Mouse (Mus musculus) neural tube, embryonic 14.5 days (tissue): ENCODE measurements around the gene Fpr2. TPM values are rescaled to one million over a fixed set of nuclear protein-coding genes. Genes with fewer than 3 reads are reported as not detected.
"Not testable (repeated sequence)": the region's sequence is repeated elsewhere in the genome, so short reads cannot be mapped to it uniquely, and the experiment has no call there.

Experiments used
- ATAC-seq: fragments of 200-750 bp; cut with Nextera tagmentation; 2 replicates; pipeline ENCODE4 v1.8.0; 2017; ENCODE audit warnings: low read depth, mild to moderate bottlenecking, moderate TSS enrichment, moderate library complexity
- H3K27ac ChIP-seq: fragments of 300-500 bp; sonication (generic); 2 replicates; pipeline ENCODE4 v1.5.1; 2014; ENCODE audit warnings: low read depth, mild to moderate bottlenecking, control low read depth, low read length, moderate library complexity, mixed read lengths
- H3K27me3 ChIP-seq: fragments of 300-500 bp; sonication (generic); 2 replicates; pipeline ENCODE4 v1.6.1; 2014; ENCODE audit warnings: low read length; ENCODE audit not compliant: control insufficient read depth, insufficient read depth
- H3K36me3 ChIP-seq: fragments of 300-500 bp; sonication (generic); 2 replicates; pipeline ENCODE4 v1.6.1; 2014; ENCODE audit warnings: low read length, mixed read lengths; ENCODE audit not compliant: control insufficient read depth, insufficient read depth
- H3K4me1 ChIP-seq: fragments of 300-500 bp; sonication (generic); 2 replicates; pipeline ENCODE4 v1.6.1; 2014; ENCODE audit warnings: low read length; ENCODE audit not compliant: control insufficient read depth, insufficient read depth
- H3K4me2 ChIP-seq: fragments of 300-500 bp; sonication (generic); 2 replicates; pipeline ENCODE4 v1.6.1; 2014; ENCODE audit warnings: mild to moderate bottlenecking, low read depth, low read length, control low read depth
- H3K4me3 ChIP-seq: fragments of 300-500 bp; sonication (generic); 2 replicates; pipeline ENCODE4 v1.5.1; 2014; ENCODE audit warnings: low read depth, low read length, control low read depth, mixed read lengths
- H3K9ac ChIP-seq: fragments of 300-500 bp; sonication (generic); replicated peaks from 2 replicates; pipeline ENCODE4 v1.6.1; 2014; ENCODE audit warnings: low read depth, mild to moderate bottlenecking, control low read depth, low read length, mixed read lengths
- H3K9me3 ChIP-seq: fragments of 300-500 bp; sonication (generic); 2 replicates; pipeline ENCODE4 v1.6.1; 2016; ENCODE audit warnings: low read length; ENCODE audit not compliant: control insufficient read depth
- WGBS: fragments of 180-500 bp; shearing (Covaris S2); extraction: QIAGEN DNeasy Blood & Tissue Kit; methylation state at CpG from one replicate; pipeline ENCODE4 v1.1.7; 2014; 5-methylcytosine and 5-hydroxymethylcytosine counted together
- polyA plus RNA-seq: library from polyadenylated mRNA; unstranded; fragments of >200 nt; fragmentation: Nextera tagmentation; extraction: Ambion mirVana; gene quantifications from 2 replicates; pipeline ENCODE4 v1.2.1, GENCODE M21; 2014

The Fpr2 gene
- polyA plus RNA-seq, 1 experiment from 2014 or later, result not detected

DNA sequence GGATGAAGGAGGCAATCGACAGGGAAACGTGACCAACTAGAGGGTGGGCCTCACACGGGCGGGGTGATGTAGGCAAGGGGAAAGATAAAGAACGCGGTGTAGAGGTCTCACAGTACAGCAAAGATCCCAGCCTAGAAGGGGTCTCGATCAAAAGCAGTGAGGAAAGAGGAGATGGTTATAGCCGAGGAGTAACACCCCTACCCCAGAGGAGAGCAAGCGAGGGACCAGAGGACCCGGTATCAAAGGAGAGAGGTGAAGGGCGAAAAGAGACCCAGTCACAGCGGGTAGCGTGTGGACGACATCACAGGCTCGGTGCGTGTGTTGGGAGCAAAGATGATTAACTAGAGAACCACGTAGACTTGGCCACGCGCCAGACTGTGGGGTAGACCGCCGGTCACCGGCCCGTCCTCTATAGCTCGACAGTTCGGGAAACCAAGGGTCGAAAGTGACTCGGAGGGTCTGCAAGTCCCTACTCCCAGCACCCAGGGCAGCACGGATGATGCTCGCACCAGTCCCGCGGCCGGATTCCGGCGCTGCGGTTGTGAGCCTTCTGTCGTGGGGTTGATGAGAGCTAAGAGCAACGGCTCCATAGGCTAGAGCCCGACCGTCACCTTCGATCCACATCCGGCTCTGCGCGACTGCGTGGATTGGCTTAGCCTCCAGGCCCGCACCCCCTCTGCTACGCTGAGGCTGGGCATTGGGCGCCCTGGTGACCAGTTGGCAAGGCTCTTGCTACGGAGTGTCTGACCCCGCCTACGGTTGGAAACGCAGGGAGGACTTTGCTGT lies 22.2 kb downstream of the Fpr2 start:
- Histone ChIP-seq H3K27ac (peak overlapping the region; percentile 73), H3K36me3 (no peaks in the 10 kb centered on the region), H3K4me1 (no peaks in the 10 kb centered on the region), H3K9me3 (no peaks in the 10 kb centered on the region), H3K4me2 (peak overlapping the region; percentile 62), H3K4me3 (peak overlapping the region; percentile 44), H3K27me3 (no peaks in the 10 kb centered on the region), H3K9ac (peak overlapping the region; percentile 67)
- peak; percentile 100 for ATAC-seq
- WGBS, result 16% methylated on average over 51 of the region's 51 CpGs

DNA sequence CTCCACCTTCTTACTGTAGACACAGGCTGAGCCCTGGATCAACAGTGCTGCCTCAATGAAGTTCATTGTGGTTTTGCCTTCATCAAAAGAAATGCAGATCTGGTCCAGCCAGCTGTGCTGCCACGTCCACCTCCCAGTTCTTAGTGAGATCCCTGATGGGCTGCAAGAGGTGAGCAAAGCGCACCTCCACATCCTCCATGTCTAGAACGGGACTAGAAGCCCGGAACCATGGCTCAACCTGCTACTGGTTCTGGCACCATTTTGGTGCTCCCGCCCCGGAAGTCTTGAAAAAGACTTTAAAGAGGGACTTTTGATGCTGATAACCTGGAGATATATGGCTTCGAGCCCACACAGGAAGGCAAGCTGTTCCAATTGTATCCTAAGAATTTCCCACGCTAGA lies 25.0 kb downstream of the Fpr2 start:
- not testable (repeated sequence) for ATAC-seq, H3K4me2 ChIP-seq, H3K27ac ChIP-seq, H3K4me1 ChIP-seq, H3K4me3 ChIP-seq, H3K27me3 ChIP-seq, H3K9ac ChIP-seq, H3K36me3 ChIP-seq, H3K9me3 ChIP-seq
- WGBS, result 90% methylated on average over 8 of the region's 8 CpGs

DNA sequence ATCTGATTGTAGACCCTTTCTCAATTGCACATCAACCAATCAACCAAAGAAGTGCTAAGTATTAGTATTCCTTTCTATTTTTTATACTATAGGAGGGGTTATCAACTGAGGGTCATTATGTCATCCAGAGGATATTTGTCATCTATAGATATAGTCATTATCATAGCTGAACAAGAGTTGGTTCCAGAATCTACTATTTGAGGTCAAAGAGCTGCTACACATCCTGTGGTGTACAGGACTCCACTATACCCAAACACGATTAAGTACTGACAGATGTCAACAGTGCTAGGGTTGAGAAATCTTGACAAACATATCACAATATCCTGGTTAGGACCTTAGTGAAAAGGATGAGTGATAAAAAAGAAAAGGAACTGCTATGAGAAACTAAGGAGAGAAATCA lies 29.8 kb downstream of the Fpr2 start:
- Histone ChIP-seq H3K36me3 (no peaks in the 10 kb centered on the region), H3K27ac (no peak overlapping the region), H3K9ac (no peak overlapping the region), H3K4me3 (no peak overlapping the region), H3K4me2 (no peak overlapping the region), H3K4me1 (no peaks in the 10 kb centered on the region), H3K27me3 (no peaks in the 10 kb centered on the region), H3K9me3 (no peaks in the 10 kb centered on the region)
- ATAC-seq, result no peak
- 88% methylated on average over 1 of the region's 1 CpGs for WGBS

DNA sequence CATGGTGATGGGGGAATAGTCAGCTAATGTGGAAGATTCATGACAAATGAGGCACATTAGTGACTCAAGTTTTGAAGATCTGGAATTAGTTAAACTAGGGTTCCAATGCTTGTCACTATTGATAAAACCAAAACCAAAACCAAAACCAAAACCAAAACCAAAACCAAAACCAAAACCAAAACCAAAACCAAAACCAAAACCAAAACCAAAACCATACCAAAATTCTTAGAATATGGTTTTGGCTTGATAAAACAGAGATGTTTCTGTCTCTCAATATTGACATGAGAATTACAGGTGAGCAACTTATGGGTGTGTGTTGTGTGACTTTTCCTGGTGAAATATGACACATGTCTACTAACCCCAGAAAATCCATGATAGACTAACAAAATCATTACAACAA lies 30.2 kb downstream of the Fpr2 start:
- H3K36me3 ChIP-seq, result no peaks in the 10 kb centered on the region
- no peak overlapping the region for H3K4me3 ChIP-seq
- no peaks in the 10 kb centered on the region for H3K4me1 ChIP-seq
- H3K9ac ChIP-seq, result no peak overlapping the region
- ATAC-seq, result no peak
- no peaks in the 10 kb centered on the region for H3K9me3 ChIP-seq
- no peak overlapping the region for H3K27ac ChIP-seq
- no peaks in the 10 kb centered on the region for H3K27me3 ChIP-seq
- H3K4me2 ChIP-seq, result no peak overlapping the region

Other genes with a start within 250 kb of the Fpr2 start
- gene Vmn2r90, start 184.1 kb upstream of the Fpr2 start, polyA plus RNA-seq, result not detected in 2 replicates
- gene Spaca6, start 60.7 kb upstream of the Fpr2 start, polyA plus RNA-seq, result 21.4 and 29.1 TPM in 2 replicates
- gene Has1, start 32.6 kb upstream of the Fpr2 start, polyA plus RNA-seq, result 0.93 and 1.7 TPM in 2 replicates
- 0.15 and 0.21 TPM in 2 replicates for gene Fpr1, start 3.9 kb upstream of the Fpr2 start, polyA plus RNA-seq
- not detected in 2 replicates for gene Fpr3, start within 50 bp of the Fpr2 start, polyA plus RNA-seq
- not detected in 2 replicates for gene Fpr-rs4, start 133.9 kb downstream of the Fpr2 start, polyA plus RNA-seq
- 0.04 TPM in 1 of 2 replicates, not detected in the other for gene Vmn2r124, start 161.6 kb downstream of the Fpr2 start, polyA plus RNA-seq
- not detected in 2 replicates for gene Vmn2r91, start 197.2 kb downstream of the Fpr2 start, polyA plus RNA-seq